8 mouse cellular contexts compared by ENCODE assay signal in the genomic region with DNA sequence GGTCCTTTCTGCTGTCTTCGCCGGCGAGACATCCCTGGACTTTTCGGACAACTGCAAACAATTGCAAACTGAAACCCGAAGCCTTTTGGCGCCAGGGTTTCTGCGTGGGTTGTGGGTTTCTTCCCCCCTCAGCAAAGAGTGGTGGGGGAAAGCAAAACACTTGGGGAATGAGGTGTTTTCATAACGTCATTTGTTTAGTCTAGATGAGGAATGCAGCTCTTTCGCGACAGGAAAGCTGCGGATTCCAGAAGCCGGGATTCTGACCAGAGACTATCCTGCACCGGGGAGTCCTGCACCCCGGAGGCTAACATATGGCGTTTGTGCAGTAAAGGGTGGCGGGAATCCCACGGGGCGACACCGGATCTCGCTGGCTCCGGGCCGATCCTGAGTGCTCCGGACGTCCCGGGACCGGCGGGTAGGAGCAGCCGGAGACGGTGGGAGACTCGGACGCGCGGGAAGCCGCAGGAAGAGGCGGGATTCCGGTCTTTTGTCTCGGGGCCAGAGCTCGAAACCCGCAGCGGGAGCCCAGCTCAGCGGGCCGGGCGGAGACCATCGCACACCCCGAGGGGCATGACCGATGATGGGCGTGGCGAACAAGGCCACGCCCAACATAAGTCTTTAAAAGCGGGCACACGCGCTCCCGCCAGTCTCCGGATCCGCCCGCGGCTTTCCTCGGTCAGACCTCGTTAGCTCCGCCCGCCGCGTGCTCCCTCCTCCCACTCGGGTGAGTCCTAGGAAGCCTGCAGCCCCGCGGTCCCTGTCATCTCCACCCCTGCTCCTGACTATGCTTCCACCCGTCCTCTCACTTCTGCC. TPM values are rescaled to one million over a fixed set of nuclear protein-coding genes. Genes with fewer than 3 reads are reported as not detected.
DNase-seq lines count a peak whose midpoint lies in the region; ATAC-seq and TF ChIP-seq lines count a peak whose summit lies in the region.

TSS of gene Csrp2 (plus strand) at position 259 of the 813 bp plus-strand sequence.

- no peak for TF ChIP-seq POLR2A in bone marrow macrophage, adult 2 months (IDR thresholded peaks at IDR 0.05; ENCODE audit: borderline replicate concordance, low read depth, low read length)
- peak; percentile 88 for TF ChIP-seq POLR2A in embryonic fibroblast, embryonic 13.5 days (IDR thresholded peaks at IDR 0.05; ENCODE audit: low read depth, low read length)

- H3K4me2 ChIP-seq in kidney, embryonic 14.5 days (replicated peaks; ENCODE audit: low read depth, low read length): peak within 1 kb of the TSS; percentile 79
- H3K4me2 ChIP-seq in liver, embryonic 12.5 days: peak within 1 kb of the TSS; percentile 91
- H3K4me2 ChIP-seq in stomach, embryonic 15.5 days: peak within 1 kb of the TSS; percentile 86

- TF ChIP-seq CTCF in bone marrow macrophage, adult 2 months (IDR thresholded peaks at IDR 0.05; ENCODE audit: low read depth, low read length): no peak
- TF ChIP-seq CTCF in embryonic fibroblast, embryonic 13.5 days (IDR thresholded peaks at IDR 0.05; ENCODE audit: borderline replicate concordance, insufficient read depth, low read length): no peak

- H3K36me3 ChIP-seq in heart, embryonic 10.5 days: 0 out of 2 replicates have a peak, but pooled peaks cover under 1% of the 10 kb centered on the region
- H3K36me3 ChIP-seq in kidney, embryonic 14.5 days (ENCODE audit: control insufficient read depth, insufficient read depth, low read length): no peaks in the 10 kb centered on the region
- H3K36me3 ChIP-seq in liver, embryonic 12.5 days: no peaks in the 10 kb centered on the region
- no peaks in the 10 kb centered on the region for H3K36me3 ChIP-seq in stomach, embryonic 15.5 days

- peaks cover 4% of the 10 kb centered on the region; the same call in 1 of the 2 replicates for H3K9me3 ChIP-seq in heart, embryonic 10.5 days
- H3K9me3 ChIP-seq in kidney, embryonic 14.5 days (ENCODE audit: control insufficient read depth, low read length): no peaks in the 10 kb centered on the region
- no peaks in the 10 kb centered on the region for H3K9me3 ChIP-seq in liver, embryonic 12.5 days (replicated peaks)
- no peaks in the 10 kb centered on the region for H3K9me3 ChIP-seq in stomach, embryonic 15.5 days

- DNase-seq in CD4-positive helper T cell, adult 2 months (ENCODE audit: low read depth, low spot score): peak; percentile 78
- peak; percentile 97 for DNase-seq in heart, embryonic 10.5 days (ENCODE audit: low spot score)
- DNase-seq in naive thymus-derived CD4-positive, alpha-beta T cell, adult 2 months (ENCODE audit: low read depth): peak; percentile 73

- peak within 1 kb of the TSS; percentile 79 for H3K9ac ChIP-seq in kidney, embryonic 14.5 days (ENCODE audit: low read depth, low read length)
- peak within 1 kb of the TSS; percentile 70 for H3K9ac ChIP-seq in liver, embryonic 12.5 days
- peak within 1 kb of the TSS; percentile 58 for H3K9ac ChIP-seq in stomach, embryonic 15.5 days

- peak within 1 kb of the TSS; percentile 70 for H3K4me3 ChIP-seq in bone marrow macrophage, adult 2 months (ENCODE audit: insufficient read depth, low read length)
- peak within 1 kb of the TSS; percentile 91 for H3K4me3 ChIP-seq in embryonic fibroblast, embryonic 13.5 days (ENCODE audit: insufficient read depth, low read length)
- H3K4me3 ChIP-seq in heart, embryonic 10.5 days: peak within 1 kb of the TSS; percentile 83
- H3K4me3 ChIP-seq in kidney, embryonic 14.5 days (ENCODE audit: low read length): peak within 1 kb of the TSS; percentile 70
- peak within 1 kb of the TSS; percentile 64 for H3K4me3 ChIP-seq in liver, embryonic 12.5 days
- H3K4me3 ChIP-seq in stomach, embryonic 15.5 days (replicated peaks): peak within 1 kb of the TSS; percentile 75

- H3K27ac ChIP-seq in bone marrow macrophage, adult 2 months (ENCODE audit: insufficient read depth, low read depth, low read length): no peak within 1 kb of the TSS
- H3K27ac ChIP-seq in embryonic fibroblast, embryonic 13.5 days (ENCODE audit: insufficient read depth, low read length): peak within 1 kb of the TSS; percentile 91
- peak within 1 kb of the TSS; percentile 97 for H3K27ac ChIP-seq in heart, embryonic 10.5 days
- peak within 1 kb of the TSS; percentile 97 for H3K27ac ChIP-seq in kidney, embryonic 14.5 days (ENCODE audit: low read depth, low read length)
- peak within 1 kb of the TSS; percentile 72 for H3K27ac ChIP-seq in liver, embryonic 12.5 days
- H3K27ac ChIP-seq in stomach, embryonic 15.5 days: peak within 1 kb of the TSS; percentile 98

- ATAC-seq in kidney, embryonic 14.5 days (ENCODE audit: low FRiP score, low TSS enrichment): peak; percentile 90
- ATAC-seq in liver, embryonic 12.5 days: peak; percentile 88
- ATAC-seq in stomach, embryonic 15.5 days (ENCODE audit: insufficient read depth, low FRiP score, low read depth): peak; percentile 89

- no peaks in the 10 kb centered on the region for H3K27me3 ChIP-seq in heart, embryonic 10.5 days (ENCODE audit: insufficient read depth, poor library complexity, severe bottlenecking)
- H3K27me3 ChIP-seq in kidney, embryonic 14.5 days (ENCODE audit: control insufficient read depth, insufficient read depth, low read length): no peaks in the 10 kb centered on the region
- peaks cover 23% of the 10 kb centered on the region for H3K27me3 ChIP-seq in liver, embryonic 12.5 days (replicated peaks)
- H3K27me3 ChIP-seq in stomach, embryonic 15.5 days (replicated peaks): no peaks in the 10 kb centered on the region

- no peaks in the 10 kb centered on the region for H3K4me1 ChIP-seq in bone marrow macrophage, adult 2 months (ENCODE audit: control insufficient read depth, insufficient read depth, low read length)
- H3K4me1 ChIP-seq in embryonic fibroblast, embryonic 13.5 days (ENCODE audit: control insufficient read depth, insufficient read depth, low read length): peaks cover 5% of the 10 kb centered on the region
- peaks cover 33% of the 10 kb centered on the region for H3K4me1 ChIP-seq in heart, embryonic 10.5 days
- H3K4me1 ChIP-seq in kidney, embryonic 14.5 days (ENCODE audit: control insufficient read depth, insufficient read depth, low read length): 0 out of 2 replicates have a peak, but pooled peaks cover 3% of the 10 kb centered on the region
- peaks cover 26% of the 10 kb centered on the region for H3K4me1 ChIP-seq in liver, embryonic 12.5 days
- peaks cover 25% of the 10 kb centered on the region for H3K4me1 ChIP-seq in stomach, embryonic 15.5 days

- under 1% methylated on average over 67 of the region's 67 CpGs for WGBS in heart, embryonic 10.5 days
- under 1% methylated on average over 65 of the region's 67 CpGs for WGBS in kidney, embryonic 14.5 days
- 1% methylated on average over 67 of the region's 67 CpGs for WGBS in liver, embryonic 12.5 days (ENCODE audit: insufficient replicate concordance)
- under 1% methylated on average over 67 of the region's 67 CpGs for WGBS in stomach, embryonic 15.5 days

RNA-seq across cellular contexts. Expression of gene Csrp2, which starts in this region (rescaled TPM):
- polyA plus RNA-seq in bone marrow macrophage, adult 2 months (2012; ENCODE audit: insufficient read depth, insufficient read length, missing spikeins): 8.4 and 10.0 TPM in 2 replicates
- polyA plus RNA-seq in embryonic fibroblast, embryonic 13.5 days (2011; ENCODE audit: insufficient read length, low read depth, missing spikeins): 70.6 and 92.6 TPM in 2 replicates
- polyA plus RNA-seq in heart, embryonic 10.5 days (2016; fragmentation: Nextera tagmentation; extraction: Ambion mirVana): 400 and 430 TPM in 2 replicates
- 157 and 158 TPM in 2 replicates for polyA plus RNA-seq in kidney, embryonic 14.5 days (2014; fragmentation: Nextera tagmentation; extraction: Ambion mirVana)
- 26.2 and 27.5 TPM in 2 replicates for polyA plus RNA-seq in liver, embryonic 12.5 days (2016; fragmentation: Nextera tagmentation; extraction: Ambion mirVana)
- polyA plus RNA-seq in stomach, embryonic 15.5 days (2015; fragmentation: Nextera tagmentation; extraction: Ambion mirVana): 224 and 252 TPM in 2 replicates
